Mouse (Mus musculus): ENCODE results near the gene Hoxb1. TPM values are rescaled to one million over a fixed set of nuclear protein-coding genes. Genes with fewer than 3 reads are reported as not detected.

Gene Hoxb1
- polyA plus RNA-seq (2015; fragmentation: Nextera tagmentation; extraction: Ambion mirVana): not detected in 2 replicates

DNA sequence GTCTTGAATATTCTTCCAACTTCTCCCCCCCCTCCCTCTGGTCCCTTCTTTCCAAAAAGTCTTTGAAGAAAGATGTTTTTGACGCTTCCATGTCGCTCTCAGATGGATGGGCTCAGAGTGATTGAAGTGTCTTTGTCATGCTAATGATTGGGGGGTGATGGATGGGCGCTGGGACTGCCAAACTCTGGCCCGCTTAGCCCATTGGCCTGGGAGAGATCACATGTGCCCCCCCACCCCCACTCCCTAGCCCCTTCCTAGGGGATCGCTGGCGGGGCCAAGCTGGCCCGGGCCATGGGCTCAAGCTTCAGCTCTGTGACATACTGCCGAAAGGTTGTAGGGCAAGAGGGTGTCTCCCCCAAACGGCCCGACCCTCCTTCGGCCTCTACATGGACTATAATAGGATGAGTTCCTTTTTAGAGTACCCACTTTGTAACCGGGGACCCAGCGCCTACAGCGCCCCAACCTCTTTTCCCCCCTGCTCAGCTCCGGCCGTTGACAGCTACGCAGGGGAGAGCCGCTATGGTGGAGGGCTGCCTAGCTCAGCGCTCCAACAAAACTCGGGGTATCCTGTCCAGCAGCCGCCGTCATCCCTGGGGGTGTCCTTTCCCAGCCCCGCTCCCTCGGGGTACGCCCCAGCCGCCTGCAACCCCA lies at the start of gene Hoxb1:
Gene Hoxb1 (plus strand): TSS at position 312 of the 651 bp plus-strand sequence.
- H3K9me3 ChIP-seq (ENCODE audit: low read length): no peaks in the 10 kb centered on the region
- H3K27me3 ChIP-seq (replicated peaks; ENCODE audit: insufficient read depth, low read length): peaks cover 22% of the 10 kb centered on the region; the same call in 1 of the 2 replicates
- H3K4me3 ChIP-seq (ENCODE audit: low read depth, low read length): peak within 1 kb of the TSS; percentile 20
- TF ChIP-seq CTCF (IDR thresholded peaks at IDR 0.05) (no peak), EP300 (IDR thresholded peaks at IDR 0.05) (no peak)
- H3K4me1 ChIP-seq (ENCODE audit: insufficient read depth, low read depth, low read length): peaks cover 7% of the 10 kb centered on the region; the same call in 1 of the 2 replicates
- no peaks in the 10 kb centered on the region for H3K36me3 ChIP-seq (ENCODE audit: insufficient read depth, low read length)
- peak within 1 kb of the TSS; percentile 36 for H3K4me2 ChIP-seq (replicated peaks; ENCODE audit: low read depth, low read length)
- no peak within 1 kb of the TSS for H3K9ac ChIP-seq (replicated peaks; ENCODE audit: low read depth)
- 24% methylated on average over 26 of the region's 26 CpGs for whole genome bisulfite sequencing
- DNase-seq (ENCODE audit: low spot score): no peak
- no peak for ATAC-seq
- no peak within 1 kb of the TSS for H3K27ac ChIP-seq (ENCODE audit: low read length)

- no peak for ATAC-seq
- no peak overlapping the region for H3K9ac ChIP-seq (replicated peaks; ENCODE audit: low read depth)
Measured at GRCm38 (mm10) chr11:96316696-96317607, 48.6 kb upstream of the Hoxb1 start.

DNA sequence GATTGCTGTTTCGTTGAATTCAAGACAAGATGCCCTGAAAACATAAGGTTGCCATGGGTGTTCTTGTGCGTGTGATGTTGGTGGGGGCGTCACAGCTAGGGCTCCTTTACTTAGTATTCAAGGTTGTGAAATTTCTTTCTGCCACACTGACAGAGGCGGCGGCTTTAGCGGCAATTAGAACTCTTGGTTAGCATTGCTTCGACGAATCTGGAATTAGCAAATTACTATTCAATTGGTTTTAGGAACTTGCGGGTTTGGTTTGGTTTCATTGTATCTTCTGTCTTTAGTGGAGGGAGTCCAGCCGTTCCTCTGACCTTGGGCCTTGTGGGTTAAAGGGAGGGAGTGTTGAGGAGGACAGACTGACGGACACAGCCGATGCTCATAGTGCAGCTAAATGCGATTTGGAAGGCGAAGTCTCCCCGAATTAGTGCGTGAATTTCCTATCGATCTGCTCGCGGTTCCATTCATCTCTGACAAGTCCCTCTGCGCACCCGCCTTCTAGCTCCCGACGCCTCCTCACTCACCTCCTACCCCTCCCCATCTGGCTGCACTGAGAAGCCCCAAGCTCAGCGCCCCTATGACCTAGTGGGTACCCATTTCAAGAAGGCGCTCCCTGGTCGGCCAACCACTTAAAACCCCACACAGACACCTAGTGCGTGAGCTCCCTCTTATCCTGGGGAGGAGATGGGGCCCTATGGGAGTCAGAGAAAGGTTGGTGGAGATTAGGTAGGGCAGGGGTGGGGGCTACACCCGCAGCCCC lies 47.8 kb upstream of the Hoxb1 start, which contains the start of gene Hoxb4:
Gene Hoxb4 (plus strand): TSS at position 660 of the 760 bp plus-strand sequence.
- no peak for ATAC-seq
- H3K27me3 ChIP-seq (replicated peaks; ENCODE audit: insufficient read depth, low read length): 0 out of 2 replicates have a peak, but pooled peaks cover 6% of the 10 kb centered on the region
- no peak for DNase-seq (ENCODE audit: low spot score)
- H3K9ac ChIP-seq (replicated peaks; ENCODE audit: low read depth): peak within 1 kb of the TSS; percentile 60
- no peak for TF ChIP-seq CTCF (IDR thresholded peaks at IDR 0.05)
- TF ChIP-seq EP300 (IDR thresholded peaks at IDR 0.05): no peak
- H3K4me1 ChIP-seq (ENCODE audit: insufficient read depth, low read depth, low read length): no peaks in the 10 kb centered on the region; the same call in 1 of the 2 replicates
- 6% methylated on average over 28 of the region's 28 CpGs for WGBS
- H3K4me3 ChIP-seq (ENCODE audit: low read depth, low read length): peak within 1 kb of the TSS; percentile 60
- H3K9me3 ChIP-seq (ENCODE audit: low read length): no peaks in the 10 kb centered on the region
- peak within 1 kb of the TSS; percentile 79 for H3K4me2 ChIP-seq (replicated peaks; ENCODE audit: low read depth, low read length)
- H3K27ac ChIP-seq (ENCODE audit: low read length): peak within 1 kb of the TSS; percentile 95
- H3K36me3 ChIP-seq (ENCODE audit: insufficient read depth, low read length): no peaks in the 10 kb centered on the region

More at GRCm38 (mm10) chr11:96316696-96317607, 48.6 kb upstream of the Hoxb1 start:
- no peaks in the 10 kb centered on the region; the same call in 1 of the 2 replicates for H3K4me1 ChIP-seq (ENCODE audit: insufficient read depth, low read depth, low read length)
- no peak overlapping the region for H3K4me3 ChIP-seq (ENCODE audit: low read depth, low read length)
- no peaks in the 10 kb centered on the region for H3K36me3 ChIP-seq (ENCODE audit: insufficient read depth, low read length)
- H3K27me3 ChIP-seq (replicated peaks; ENCODE audit: insufficient read depth, low read length): peaks cover 12% of the 10 kb centered on the region; the same call in 1 of the 2 replicates
- TF ChIP-seq EP300 (IDR thresholded peaks at IDR 0.05): no peak
- no peak for TF ChIP-seq CTCF (IDR thresholded peaks at IDR 0.05)
- WGBS: 13% methylated on average over 18 of the region's 18 CpGs
- DNase-seq (ENCODE audit: low spot score): no peak
- H3K4me2 ChIP-seq (replicated peaks; ENCODE audit: low read depth, low read length): peak overlapping the region; percentile 79; the same call in 1 of the 2 replicates
- no peaks in the 10 kb centered on the region for H3K9me3 ChIP-seq (ENCODE audit: low read length)
- H3K27ac ChIP-seq (ENCODE audit: low read length): peak overlapping the region; percentile 95

DNA sequence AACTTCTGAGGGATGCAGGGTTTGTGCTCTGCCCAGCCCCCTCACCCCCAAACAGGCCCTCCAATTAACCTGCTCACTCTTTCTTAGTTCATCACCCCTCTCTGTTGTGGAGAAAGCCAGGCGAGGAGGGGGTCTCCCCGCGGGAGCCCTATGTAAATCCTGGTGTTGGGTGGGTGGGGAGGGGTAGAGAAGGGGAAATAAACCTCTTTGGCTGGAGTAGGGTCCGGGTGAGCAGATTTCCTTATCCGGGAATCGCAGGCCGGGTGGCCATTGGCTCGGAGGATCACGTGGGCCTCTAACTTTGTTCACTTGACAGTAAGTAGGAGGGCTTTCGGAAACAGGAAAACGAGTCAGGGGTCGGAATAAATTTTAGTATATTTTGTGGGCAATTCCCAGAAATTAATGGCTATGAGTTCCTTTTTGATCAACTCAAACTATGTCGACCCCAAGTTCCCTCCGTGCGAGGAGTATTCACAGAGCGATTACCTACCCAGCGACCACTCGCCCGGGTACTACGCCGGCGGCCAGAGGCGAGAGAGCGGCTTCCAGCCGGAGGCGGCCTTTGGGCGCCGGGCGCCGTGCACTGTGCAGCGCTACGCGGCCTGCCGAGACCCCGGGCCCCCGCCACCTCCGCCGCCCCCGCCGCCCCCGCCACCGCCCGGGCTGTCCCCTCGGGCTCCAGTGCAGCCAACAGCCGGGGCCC lies 47.0 kb upstream of the Hoxb1 start:
- peak overlapping the region; percentile 60 for H3K4me3 ChIP-seq (ENCODE audit: low read depth, low read length)
- no peaks in the 10 kb centered on the region for H3K36me3 ChIP-seq (ENCODE audit: insufficient read depth, low read length)
- TF ChIP-seq EP300 (IDR thresholded peaks at IDR 0.05) (no peak), CTCF (IDR thresholded peaks at IDR 0.05) (no peak)
- H3K9ac ChIP-seq (replicated peaks; ENCODE audit: low read depth): peak overlapping the region; percentile 60
- no peaks in the 10 kb centered on the region; the same call in 1 of the 2 replicates for H3K4me1 ChIP-seq (ENCODE audit: insufficient read depth, low read depth, low read length)
- ATAC-seq (peak; percentile 79), DNase-seq (ENCODE audit: low spot score) (peak; percentile 91)
- peak overlapping the region; percentile 79 for H3K4me2 ChIP-seq (replicated peaks; ENCODE audit: low read depth, low read length)
- WGBS: under 1% methylated on average over 37 of the region's 45 CpGs
- 0 out of 2 replicates have a peak, but pooled peaks cover 6% of the 10 kb centered on the region for H3K27me3 ChIP-seq (replicated peaks; ENCODE audit: insufficient read depth, low read length)
- H3K9me3 ChIP-seq (ENCODE audit: low read length): no peaks in the 10 kb centered on the region
- peak overlapping the region; percentile 95 for H3K27ac ChIP-seq (ENCODE audit: low read length)

Data from lung, postnatal 0 days (tissue).